Mouse (Mus musculus) E14TG2a.4 (cell line): Measurements from ENCODE around the gene Kmt5c.
A peak's percentile ranks its signal among the peaks of the same experiment; 100 is the strongest.

Source experiments
- H3K27me3 ChIP-seq: 2 replicates; pipeline ENCODE4 v1.6.1; 2014; ENCODE audit warnings: low read length, control low read depth; ENCODE audit not compliant: insufficient read depth
- H3K36me3 ChIP-seq: 2 replicates; pipeline ENCODE4 v1.6.1; 2014; ENCODE audit warnings: low read length, control low read depth; ENCODE audit not compliant: insufficient read depth
- H3K4me1 ChIP-seq: replicated peaks from 2 replicates; pipeline ENCODE4 v1.6.1; 2014; ENCODE audit warnings: low read depth, low read length, control low read depth
- H3K4me3 ChIP-seq: replicated peaks from 2 replicates; pipeline ENCODE4 v1.5.1; 2014; ENCODE audit warnings: mild to moderate bottlenecking, low read length
- H3K9me3 ChIP-seq: 2 replicates; pipeline ENCODE4 v1.6.1; 2014; ENCODE audit warnings: low read length, control low read depth
- CTCF ChIP-seq: conservative IDR thresholded peaks from 2 replicates; pipeline ENCODE4 v1.5.1; 2014; ENCODE audit warnings: low read length
- NANOG ChIP-seq: IDR thresholded peaks from 2 replicates; pipeline ENCODE4 v1.6.1; 2014; ENCODE audit warnings: borderline replicate concordance, low read length, mixed read lengths
- POU5F1 ChIP-seq: IDR thresholded peaks from 2 replicates; pipeline ENCODE4 v1.6.1; 2014; ENCODE audit warnings: low read length, borderline replicate concordance

Gene Kmt5c

GRCm38 (mm10) chr7:4741151-4741550, 1.2 kb downstream of the Kmt5c start:
- Histone ChIP-seq H3K4me3 (peak overlapping the region; percentile 96), H3K9me3 (no peaks in the 10 kb centered on the region), H3K4me1 (peaks cover 65% of the 10 kb centered on the region), H3K36me3 (peaks cover 49% of the 10 kb centered on the region), H3K27me3 (no peaks in the 10 kb centered on the region)
- TF ChIP-seq NANOG: no peak
- no peak for TF ChIP-seq POU5F1
- TF ChIP-seq CTCF: no peak

- Histone ChIP-seq H3K4me1 (peaks cover 66% of the 10 kb centered on the region), H3K4me3 (peak overlapping the region; percentile 96), H3K36me3 (peaks cover 57% of the 10 kb centered on the region), H3K27me3 (no peaks in the 10 kb centered on the region), H3K9me3 (no peaks in the 10 kb centered on the region)
- TF ChIP-seq POU5F1: no peak
- no peak for TF ChIP-seq NANOG
Observed at GRCm38 (mm10) chr7:4741672-4742481, 2.0 kb downstream of the Kmt5c start.

GRCm38 (mm10) chr7:4742482-4742819, 2.5 kb downstream of the Kmt5c start:
- peak overlapping the region; percentile 96 for H3K4me3 ChIP-seq
- no peaks in the 10 kb centered on the region for H3K9me3 ChIP-seq
- H3K36me3 ChIP-seq: peaks cover 62% of the 10 kb centered on the region
- no peaks in the 10 kb centered on the region for H3K27me3 ChIP-seq
- peaks cover 69% of the 10 kb centered on the region for H3K4me1 ChIP-seq
- no peak for TF ChIP-seq POU5F1
- no peak for TF ChIP-seq NANOG
- no peak for TF ChIP-seq CTCF

GRCm38 (mm10) chr7:4743354-4743753, 3.4 kb downstream of the Kmt5c start:
- Histone ChIP-seq H3K4me3 (no peak overlapping the region), H3K36me3 (peaks cover 71% of the 10 kb centered on the region), H3K9me3 (no peaks in the 10 kb centered on the region), H3K4me1 (peaks cover 76% of the 10 kb centered on the region), H3K27me3 (no peaks in the 10 kb centered on the region)
- TF ChIP-seq CTCF (no peak), NANOG (no peak), POU5F1 (no peak)

DNA sequence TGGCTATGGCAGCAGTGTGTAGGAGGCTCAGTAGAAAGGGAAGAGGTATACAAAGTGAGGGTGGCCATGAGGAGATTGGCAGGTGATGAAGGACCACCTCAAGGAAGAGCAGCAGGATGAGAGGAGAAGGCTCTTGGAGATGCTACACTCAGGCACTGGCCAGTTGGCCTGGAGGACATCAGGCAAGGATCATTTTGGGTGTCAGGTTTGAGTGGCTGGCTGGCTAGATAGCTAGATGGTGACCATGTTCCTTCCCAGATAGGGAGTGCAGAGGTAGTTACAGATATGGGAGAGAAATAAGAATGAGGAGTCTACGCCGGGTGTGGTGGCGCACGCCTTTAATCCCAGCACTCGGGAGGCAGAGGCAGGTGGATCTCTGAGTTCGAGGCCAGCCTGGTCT, 5.0 kb downstream of the Kmt5c start:
- H3K4me1 ChIP-seq: peaks cover 82% of the 10 kb centered on the region
- H3K27me3 ChIP-seq: no peaks in the 10 kb centered on the region
- no peak for TF ChIP-seq NANOG
- peaks cover 85% of the 10 kb centered on the region for H3K36me3 ChIP-seq
- H3K4me3 ChIP-seq: no peak overlapping the region
- no peaks in the 10 kb centered on the region for H3K9me3 ChIP-seq

DNA sequence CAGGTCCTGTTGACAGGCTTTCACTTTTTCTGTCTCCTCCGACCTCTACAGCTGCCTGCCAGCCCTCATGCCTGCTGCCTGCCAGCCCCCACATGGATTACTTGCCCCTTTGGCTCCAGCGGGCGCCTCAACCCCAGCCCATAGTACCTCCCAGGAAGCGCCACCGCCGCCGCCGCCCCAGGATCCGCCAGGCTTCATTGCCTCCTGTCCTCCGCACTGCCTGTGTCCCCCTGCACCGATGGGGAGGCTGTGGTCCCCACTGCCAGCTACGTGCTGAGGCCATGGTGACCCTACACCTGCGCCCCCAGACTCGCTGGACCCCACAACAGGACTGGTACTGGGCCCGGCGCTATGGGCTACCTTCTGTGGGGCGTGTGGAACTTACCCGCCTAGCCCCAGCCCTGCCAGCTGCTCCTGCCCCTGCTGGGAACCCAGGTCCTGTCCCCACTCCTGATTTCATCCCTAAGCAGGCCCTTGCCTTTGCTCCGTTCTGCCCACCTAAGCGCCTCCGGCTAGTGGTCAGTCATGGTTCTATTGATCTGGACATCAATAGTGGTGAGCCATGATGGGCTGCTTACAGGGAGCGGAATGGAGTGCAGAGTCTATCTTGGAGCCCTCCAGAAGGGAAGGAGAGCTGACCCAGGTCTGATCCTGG, 6.5 kb downstream of the Kmt5c start:
- no peak for TF ChIP-seq NANOG
- TF ChIP-seq CTCF: no peak
- no peak for TF ChIP-seq POU5F1
- H3K4me1 ChIP-seq: peaks cover 88% of the 10 kb centered on the region
- peaks cover 96% of the 10 kb centered on the region for H3K36me3 ChIP-seq

GRCm38 (mm10) chr7:4747156-4747899, 7.4 kb downstream of the Kmt5c start:
- TF ChIP-seq CTCF (no peak), NANOG (no peak), POU5F1 (no peak)
- Histone ChIP-seq H3K4me1 (peaks cover 79% of the 10 kb centered on the region), H3K9me3 (no peaks in the 10 kb centered on the region)

More for the DNA sequence above, 6.5 kb downstream of the Kmt5c start:
- Histone ChIP-seq H3K4me3 (peak overlapping the region; percentile 63), H3K9me3 (no peaks in the 10 kb centered on the region), H3K27me3 (no peaks in the 10 kb centered on the region)

DNA sequence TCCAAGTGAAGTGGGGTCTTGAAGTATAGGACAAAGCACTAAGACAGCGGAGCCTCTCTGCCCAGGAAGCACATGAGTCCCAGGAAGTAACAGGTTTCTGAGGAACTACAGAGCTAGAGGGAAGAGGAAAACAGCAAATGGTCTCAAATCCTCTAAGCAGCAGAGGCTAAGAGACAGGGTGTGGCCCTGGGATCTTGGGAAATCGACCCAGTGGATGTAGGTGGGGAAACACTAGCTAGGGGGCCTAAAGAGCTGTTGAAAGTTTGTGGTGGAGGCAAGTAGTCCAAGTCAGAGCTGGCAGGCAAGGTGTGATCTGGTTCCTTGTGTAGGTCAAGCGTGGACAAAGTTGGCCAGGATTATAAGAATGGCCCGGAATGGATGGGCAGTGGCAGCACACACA, 8.4 kb downstream of the Kmt5c start:
- Histone ChIP-seq H3K27me3 (no peaks in the 10 kb centered on the region), H3K4me3 (no peak overlapping the region), H3K9me3 (no peaks in the 10 kb centered on the region), H3K4me1 (peaks cover 73% of the 10 kb centered on the region), H3K36me3 (peaks cover 80% of the 10 kb centered on the region)
- TF ChIP-seq POU5F1: no peak
- TF ChIP-seq CTCF: no peak
- no peak for TF ChIP-seq NANOG

More at GRCm38 (mm10) chr7:4747156-4747899, 7.4 kb downstream of the Kmt5c start:
- H3K4me3 ChIP-seq: peak overlapping the region; percentile 63; the same call in 1 of the 2 replicates
- peaks cover 90% of the 10 kb centered on the region for H3K36me3 ChIP-seq
- H3K27me3 ChIP-seq: no peaks in the 10 kb centered on the region
